Mouse (Mus musculus) hindbrain, postnatal 0 days (tissue): ENCODE results near the gene Pabpn1l. TPM values are rescaled to one million over a fixed set of nuclear protein-coding genes. Genes with fewer than 3 reads are reported as not detected.

ENCODE experiments used
- ATAC-seq: fragments of 200-750 bp; cut with Nextera tagmentation; 2 replicates; pipeline ENCODE4 v1.8.0; 2017; ENCODE audit warnings: mild to moderate bottlenecking, moderate TSS enrichment, moderate library complexity
- DNase-seq: peaks from one replicate; pipeline ENCODE4 v3.0.0-alpha.2; 2015; ENCODE audit warnings: low spot score
- H3K27ac ChIP-seq: fragments of 300-500 bp; sonication (generic); 2 replicates; pipeline ENCODE4 v1.5.1; 2014; ENCODE audit warnings: mild to moderate bottlenecking
- H3K27me3 ChIP-seq: fragments of 300-500 bp; sonication (generic); 2 replicates; pipeline ENCODE4 v1.6.1; 2014; ENCODE audit warnings: low read length, mixed read lengths; ENCODE audit not compliant: insufficient read depth
- H3K36me3 ChIP-seq: fragments of 300-500 bp; sonication (generic); 2 replicates; pipeline ENCODE4 v1.6.1; 2014; ENCODE audit warnings: low read length, mixed read lengths; ENCODE audit not compliant: insufficient read depth
- H3K4me1 ChIP-seq: fragments of 300-500 bp; sonication (generic); 2 replicates; pipeline ENCODE4 v1.6.1; 2014; ENCODE audit warnings: antibody characterized with exemption, low read length, mixed read lengths; ENCODE audit not compliant: insufficient read depth
- H3K4me2 ChIP-seq: fragments of 300-500 bp; sonication (generic); 2 replicates; pipeline ENCODE4 v1.6.1; 2014; ENCODE audit warnings: low read depth, mild to moderate bottlenecking, low read length, moderate library complexity, mixed read lengths
- H3K4me3 ChIP-seq: fragments of 300-500 bp; sonication (generic); 2 replicates; pipeline ENCODE4 v1.5.1; 2014; ENCODE audit warnings: low read length
- H3K9ac ChIP-seq: fragments of 300-500 bp; sonication (generic); replicated peaks from 2 replicates; pipeline ENCODE4 v1.6.1; 2014; ENCODE audit warnings: mild to moderate bottlenecking, low read length, moderate library complexity, mixed read lengths
- H3K9me3 ChIP-seq: fragments of 300-500 bp; sonication (generic); 2 replicates; pipeline ENCODE4 v1.6.1; 2016; ENCODE audit warnings: low read length, mixed read lengths
- CTCF ChIP-seq: IDR thresholded peaks from 2 replicates; pipeline ENCODE4 v1.5.1; 2016; ENCODE audit warnings: antibody characterized with exemption, control low read depth, low read depth
- WGBS: fragments of 180-500 bp; shearing (Covaris S2); extraction: QIAGEN DNeasy Blood & Tissue Kit; methylation state at CpG from one replicate; pipeline ENCODE4 v1.1.7; 2014; 5-methylcytosine and 5-hydroxymethylcytosine counted together
- microRNA-seq, 2 experiments: library from miRNA; unstranded; fragments of <30 nt; microRNA quantifications; one replicate each; pipeline ENCODE4; 2016
- polyA plus RNA-seq: library from polyadenylated mRNA; unstranded; fragments of >200 nt; fragmentation: Nextera tagmentation; extraction: Ambion mirVana; gene quantifications from 2 replicates; pipeline ENCODE4 v1.2.1, GENCODE M21; 2015
- total RNA-seq: library from RNA; depleted of rRNA; stranded (reverse); fragments of >200 nt; gene quantifications from 2 replicates; pipeline ENCODE4 v1.2.3, GENCODE M21; 2014; rRNA removed

Gene Pabpn1l
- total and polyA plus RNA-seq, 2 experiments from 2014 or later, result not detected

- 91% methylated on average over 11 of the region's 11 CpGs for WGBS
- Histone ChIP-seq H3K4me1 (peaks cover 23% of the 10 kb centered on the region), H3K27me3 (no peaks in the 10 kb centered on the region), H3K4me3 (no peak overlapping the region), H3K4me2 (no peak overlapping the region), H3K27ac (no peak overlapping the region), H3K9ac (no peak overlapping the region), H3K36me3 (no peaks in the 10 kb centered on the region), H3K9me3 (no peaks in the 10 kb centered on the region)
- TF ChIP-seq CTCF, result no peak
- DNase-seq (no peak), ATAC-seq (no peak)
Measured at GRCm38 (mm10) chr8:122571153-122571552, 51.4 kb downstream of the Pabpn1l start.

GRCm38 (mm10) chr8:122569996-122570395 lies 52.5 kb downstream of the Pabpn1l start:
- ATAC-seq (no peak), DNase-seq (no peak)
- no peak overlapping the region for H3K9ac ChIP-seq
- 93% methylated on average over 16 of the region's 16 CpGs for WGBS
- H3K4me1 ChIP-seq, result peaks cover 11% of the 10 kb centered on the region
- no peaks in the 10 kb centered on the region for H3K36me3 ChIP-seq
- H3K27ac ChIP-seq, result no peak overlapping the region
- H3K9me3 ChIP-seq, result no peaks in the 10 kb centered on the region
- no peaks in the 10 kb centered on the region for H3K27me3 ChIP-seq
- TF ChIP-seq CTCF, result no peak
- H3K4me3 ChIP-seq, result no peak overlapping the region
- H3K4me2 ChIP-seq, result no peak overlapping the region

Small RNA genes lying within 50 kb of the gene (microRNA-seq; reads per million reads assigned to microRNA genes)
- 0 reads per million in 2 experiments for gene Mir6396

Other genes with a start within 250 kb of the Pabpn1l start
- 24.4 and 25.6 TPM in 2 replicates for gene Zc3h18, start 246.1 kb downstream of the Pabpn1l start, total RNA-seq
- gene Zc3h18, start 246.1 kb downstream of the Pabpn1l start, polyA plus RNA-seq, result 25.2 and 25.3 TPM in 2 replicates
- gene Il17c, start 200.7 kb downstream of the Pabpn1l start, total RNA-seq, result 0.52 TPM in 1 of 2 replicates, not detected in the other
- gene Il17c, start 200.7 kb downstream of the Pabpn1l start, polyA plus RNA-seq, result 0.21 TPM in 1 of 2 replicates, not detected in the other
- gene Cyba, start 189.8 kb downstream of the Pabpn1l start, total RNA-seq, result 19.6 and 30.6 TPM in 2 replicates
- 44.0 and 46.2 TPM in 2 replicates for gene Cyba, start 189.8 kb downstream of the Pabpn1l start, polyA plus RNA-seq
- gene Mvd, start 179.3 kb downstream of the Pabpn1l start, total RNA-seq, result 67.1 and 89.6 TPM in 2 replicates
- 55.2 and 55.5 TPM in 2 replicates for gene Mvd, start 179.3 kb downstream of the Pabpn1l start, polyA plus RNA-seq
- not detected in 2 replicates for gene Snai3, start 162.0 kb downstream of the Pabpn1l start, total RNA-seq
- not detected in 2 replicates for gene Snai3, start 162.0 kb downstream of the Pabpn1l start, polyA plus RNA-seq
- 37.4 and 48.8 TPM in 2 replicates for gene Rnf166, start 146.7 kb downstream of the Pabpn1l start, total RNA-seq
- gene Rnf166, start 146.7 kb downstream of the Pabpn1l start, polyA plus RNA-seq, result 22.6 and 27.0 TPM in 2 replicates
- 39.9 and 49.8 TPM in 2 replicates for gene Ctu2, start 146.6 kb downstream of the Pabpn1l start, total RNA-seq
- gene Ctu2, start 146.6 kb downstream of the Pabpn1l start, polyA plus RNA-seq, result 85.4 and 93.6 TPM in 2 replicates
- gene Piezo1, start 71.4 kb downstream of the Pabpn1l start, total RNA-seq, result 10.0 and 17.5 TPM in 2 replicates
- gene Piezo1, start 71.4 kb downstream of the Pabpn1l start, polyA plus RNA-seq, result 1.2 and 1.3 TPM in 2 replicates
- gene Cdt1, start 54.7 kb downstream of the Pabpn1l start, total RNA-seq, result 24.9 and 26.3 TPM in 2 replicates
- 10.7 and 11.7 TPM in 2 replicates for gene Cdt1, start 54.7 kb downstream of the Pabpn1l start, polyA plus RNA-seq
- 113 and 123 TPM in 2 replicates for gene Aprt, start 45.8 kb downstream of the Pabpn1l start, total RNA-seq
- gene Aprt, start 45.8 kb downstream of the Pabpn1l start, polyA plus RNA-seq, result 183 and 189 TPM in 2 replicates
- 12.0 and 14.2 TPM in 2 replicates for gene Galns, start 11.3 kb downstream of the Pabpn1l start, total RNA-seq
- gene Galns, start 11.3 kb downstream of the Pabpn1l start, polyA plus RNA-seq, result 9.1 and 10.0 TPM in 2 replicates
- gene Trappc2l, start 11.1 kb downstream of the Pabpn1l start, total RNA-seq, result 7.6 and 11.4 TPM in 2 replicates
- gene Trappc2l, start 11.1 kb downstream of the Pabpn1l start, polyA plus RNA-seq, result 117 and 130 TPM in 2 replicates
- gene Cbfa2t3, start 76.4 kb upstream of the Pabpn1l start, total RNA-seq, result 9.2 and 10.0 TPM in 2 replicates
- gene Cbfa2t3, start 76.4 kb upstream of the Pabpn1l start, polyA plus RNA-seq, result 12.4 and 12.6 TPM in 2 replicates
- gene Acsf3, start 152.7 kb upstream of the Pabpn1l start, total RNA-seq, result 19.9 and 22.3 TPM in 2 replicates
- 18.6 and 20.6 TPM in 2 replicates for gene Acsf3, start 152.7 kb upstream of the Pabpn1l start, polyA plus RNA-seq
- 0.72 and 0.84 TPM in 2 replicates for gene Cdh15, start 225.2 kb upstream of the Pabpn1l start, total RNA-seq
- 2.3 and 2.4 TPM in 2 replicates for gene Cdh15, start 225.2 kb upstream of the Pabpn1l start, polyA plus RNA-seq